Mouse (Mus musculus): ENCODE results near the gene Snx9. TPM values are rescaled to one million over a fixed set of nuclear protein-coding genes. Genes with fewer than 3 reads are reported as not detected.

Gene Snx9
- total and polyA plus RNA-seq, 2 experiments from 2014 or later, result 5.6 to 8.7 TPM

GRCm38 (mm10) chr17:5891933-5892683 lies 51.0 kb downstream of the Snx9 start:
- no peaks in the 10 kb centered on the region for H3K27me3 ChIP-seq (ENCODE audit: insufficient read depth, low read length)
- H3K4me2 ChIP-seq (ENCODE audit: low read depth), result no peak overlapping the region
- no peaks in the 10 kb centered on the region for H3K4me1 ChIP-seq (ENCODE audit: insufficient read depth)
- no peak overlapping the region for H3K27ac ChIP-seq (ENCODE audit: low read depth, low read length)
- no peaks in the 10 kb centered on the region for H3K9me3 ChIP-seq (ENCODE audit: low read length)
- DNase-seq (no peak), ATAC-seq (no peak)
- WGBS, result 93% methylated on average over 9 of the region's 9 CpGs
- no peaks in the 10 kb centered on the region for H3K36me3 ChIP-seq (ENCODE audit: insufficient read depth)
- no peak overlapping the region for H3K4me3 ChIP-seq (ENCODE audit: low read depth, low read length)
- no peak overlapping the region for H3K9ac ChIP-seq
- TF ChIP-seq CTCF (IDR thresholded peaks at IDR 0.05; ENCODE audit: low read depth), result no peak

GRCm38 (mm10) chr17:5893092-5893491 lies 52.0 kb downstream of the Snx9 start:
- no peak overlapping the region for H3K4me2 ChIP-seq (ENCODE audit: low read depth)
- no peak for TF ChIP-seq CTCF (IDR thresholded peaks at IDR 0.05; ENCODE audit: low read depth)
- H3K4me3 ChIP-seq (ENCODE audit: low read depth, low read length), result no peak overlapping the region
- no peaks in the 10 kb centered on the region for H3K27me3 ChIP-seq (ENCODE audit: insufficient read depth, low read length)
- H3K9ac ChIP-seq, result no peak overlapping the region
- ATAC-seq, result no peak
- H3K9me3 ChIP-seq (ENCODE audit: low read length), result no peaks in the 10 kb centered on the region
- no peak for DNase-seq
- no peak overlapping the region for H3K27ac ChIP-seq (ENCODE audit: low read depth, low read length)
- no peaks in the 10 kb centered on the region for H3K36me3 ChIP-seq (ENCODE audit: insufficient read depth)
- 41% methylated on average over 7 of the region's 7 CpGs for WGBS
- H3K4me1 ChIP-seq (ENCODE audit: insufficient read depth), result no peaks in the 10 kb centered on the region

GRCm38 (mm10) chr17:5893574-5894148 lies 52.5 kb downstream of the Snx9 start:
- WGBS, result 78% methylated on average over 7 of the region's 7 CpGs
- no peak for DNase-seq
- no peaks in the 10 kb centered on the region for H3K27me3 ChIP-seq (ENCODE audit: insufficient read depth, low read length)

GRCm38 (mm10) chr17:5896066-5896465 lies 54.9 kb downstream of the Snx9 start:
- no peak for DNase-seq
- Histone ChIP-seq H3K4me3 (ENCODE audit: low read depth, low read length) (no peak overlapping the region), H3K27me3 (ENCODE audit: insufficient read depth, low read length) (no peaks in the 10 kb centered on the region), H3K27ac (ENCODE audit: low read depth, low read length) (no peak overlapping the region), H3K4me1 (ENCODE audit: insufficient read depth) (no peaks in the 10 kb centered on the region), H3K9me3 (ENCODE audit: low read length) (no peaks in the 10 kb centered on the region), H3K4me2 (ENCODE audit: low read depth) (no peak overlapping the region), H3K36me3 (ENCODE audit: insufficient read depth) (no peaks in the 10 kb centered on the region), H3K9ac (no peak overlapping the region)
- ATAC-seq, result no peak
- no peak for TF ChIP-seq CTCF (IDR thresholded peaks at IDR 0.05; ENCODE audit: low read depth)
- WGBS, result 77% methylated on average over 4 of the region's 4 CpGs

More at GRCm38 (mm10) chr17:5893574-5894148, 52.5 kb downstream of the Snx9 start:
- no peaks in the 10 kb centered on the region for H3K4me1 ChIP-seq (ENCODE audit: insufficient read depth)
- H3K9ac ChIP-seq, result no peak overlapping the region
- H3K27ac ChIP-seq (ENCODE audit: low read depth, low read length), result no peak overlapping the region
- H3K4me2 ChIP-seq (ENCODE audit: low read depth), result no peak overlapping the region
- no peaks in the 10 kb centered on the region for H3K36me3 ChIP-seq (ENCODE audit: insufficient read depth)
- H3K4me3 ChIP-seq (ENCODE audit: low read depth, low read length), result no peak overlapping the region
- no peak for ATAC-seq
- no peaks in the 10 kb centered on the region for H3K9me3 ChIP-seq (ENCODE audit: low read length)
- peak; percentile 38 for TF ChIP-seq CTCF (IDR thresholded peaks at IDR 0.05; ENCODE audit: low read depth)

- Histone ChIP-seq H3K4me3 (ENCODE audit: low read depth, low read length) (no peak overlapping the region), H3K27ac (ENCODE audit: low read depth, low read length) (no peak overlapping the region), H3K36me3 (ENCODE audit: insufficient read depth) (no peaks in the 10 kb centered on the region), H3K4me1 (ENCODE audit: insufficient read depth) (no peaks in the 10 kb centered on the region), H3K4me2 (ENCODE audit: low read depth) (no peak overlapping the region), H3K9ac (no peak overlapping the region), H3K9me3 (ENCODE audit: low read length) (no peaks in the 10 kb centered on the region), H3K27me3 (ENCODE audit: insufficient read depth, low read length) (no peaks in the 10 kb centered on the region)
- DNase-seq (no peak), ATAC-seq (no peak)
- TF ChIP-seq CTCF (IDR thresholded peaks at IDR 0.05; ENCODE audit: low read depth), result no peak
- 88% methylated on average over 7 of the region's 7 CpGs for WGBS
These were observed 55.5 kb downstream of the Snx9 start for GRCm38 (mm10) chr17:5896607-5897006.

- Histone ChIP-seq H3K27me3 (ENCODE audit: insufficient read depth, low read length) (no peaks in the 10 kb centered on the region), H3K27ac (ENCODE audit: low read depth, low read length) (no peak overlapping the region), H3K4me2 (ENCODE audit: low read depth) (no peak overlapping the region), H3K9ac (no peak overlapping the region), H3K9me3 (ENCODE audit: low read length) (no peaks in the 10 kb centered on the region), H3K4me1 (ENCODE audit: insufficient read depth) (no peaks in the 10 kb centered on the region), H3K4me3 (ENCODE audit: low read depth, low read length) (no peak overlapping the region), H3K36me3 (ENCODE audit: insufficient read depth) (no peaks in the 10 kb centered on the region)
- TF ChIP-seq CTCF (IDR thresholded peaks at IDR 0.05; ENCODE audit: low read depth), result no peak
- 95% methylated on average over 17 of the region's 17 CpGs for WGBS
- DNase-seq (no peak), ATAC-seq (no peak)
These were observed 56.4 kb downstream of the Snx9 start for GRCm38 (mm10) chr17:5897326-5898200.

- no peaks in the 10 kb centered on the region for H3K27me3 ChIP-seq (ENCODE audit: insufficient read depth, low read length)
- WGBS, result 89% methylated on average over 6 of the region's 6 CpGs
- no peak overlapping the region for H3K4me3 ChIP-seq (ENCODE audit: low read depth, low read length)
- H3K36me3 ChIP-seq (ENCODE audit: insufficient read depth), result no peaks in the 10 kb centered on the region
- H3K4me2 ChIP-seq (ENCODE audit: low read depth), result no peak overlapping the region
- no peak overlapping the region for H3K27ac ChIP-seq (ENCODE audit: low read depth, low read length)
- DNase-seq (no peak), ATAC-seq (no peak)
- no peak overlapping the region for H3K9ac ChIP-seq
- H3K9me3 ChIP-seq (ENCODE audit: low read length), result no peaks in the 10 kb centered on the region
- no peaks in the 10 kb centered on the region for H3K4me1 ChIP-seq (ENCODE audit: insufficient read depth)
- TF ChIP-seq CTCF (IDR thresholded peaks at IDR 0.05; ENCODE audit: low read depth), result no peak
These were observed 58.1 kb downstream of the Snx9 start for GRCm38 (mm10) chr17:5899251-5899650.

Measured in forebrain, postnatal 0 days (tissue).